Mouse (Mus musculus) cortical plate, adult 2 months (tissue): Measurements from ENCODE around the gene Acot7. TPM values are rescaled to one million over a fixed set of nuclear protein-coding genes. Genes with fewer than 3 reads are reported as not detected.

Experiments used
- H3K27ac ChIP-seq: fragments of 200-500 bp; 2 replicates; pipeline ENCODE4 v1.5.1; 2012; ENCODE audit warnings: low read length, control low read depth, inconsistent platforms; ENCODE audit not compliant: insufficient read depth
- H3K4me1 ChIP-seq: fragments of 200-500 bp; 2 replicates; pipeline ENCODE4 v1.6.1; 2011; ENCODE audit warnings: low read length; ENCODE audit not compliant: control insufficient read depth, insufficient read depth
- H3K4me3 ChIP-seq: fragments of 200-500 bp; 2 replicates; pipeline ENCODE4 v1.5.1; 2011; ENCODE audit warnings: mild to moderate bottlenecking, low read length, control low read depth; ENCODE audit not compliant: insufficient read depth
- CTCF ChIP-seq: fragments of 200-500 bp; IDR thresholded peaks from 2 replicates; pipeline ENCODE4 v1.5.1; 2011; ENCODE audit warnings: mild to moderate bottlenecking, control low read depth, low read length; ENCODE audit not compliant: insufficient read depth; ENCODE audit errors: extremely low read depth
- POLR2A ChIP-seq: fragments of 200-500 bp; IDR thresholded peaks from 2 replicates; pipeline ENCODE4 v1.6.1; 2011; ENCODE audit warnings: mild to moderate bottlenecking, low read length, control low read depth; ENCODE audit not compliant: insufficient read depth; ENCODE audit errors: extremely low read depth
- polyA plus RNA-seq: library from polyadenylated mRNA; depleted of rRNA; stranded (reverse); fragments of >200 nt; gene quantifications from 2 replicates; pipeline ENCODE4 v1.2.3, GENCODE M21; 2012

Acot7 gene
- polyA plus RNA-seq, 1 experiment, result 333 TPM

- no peak overlapping the region for H3K4me3 ChIP-seq
- no peak for TF ChIP-seq POLR2A
- TF ChIP-seq CTCF, result no peak
- H3K27ac ChIP-seq, result no peak overlapping the region
- H3K4me1 ChIP-seq, result peaks cover 10% of the 10 kb centered on the region
Observed at GRCm38 (mm10) chr4:152260451-152260850, 82.5 kb downstream of the Acot7 start.

GRCm38 (mm10) chr4:152262187-152262586 is 84.3 kb downstream of the Acot7 start:
- Histone ChIP-seq H3K4me3 (no peak overlapping the region), H3K27ac (no peak overlapping the region), H3K4me1 (peaks cover 4% of the 10 kb centered on the region; the same call in 1 of the 2 replicates)
- TF ChIP-seq POLR2A, result no peak
- no peak for TF ChIP-seq CTCF

- Histone ChIP-seq H3K27ac (no peak overlapping the region), H3K4me3 (no peak overlapping the region), H3K4me1 (peaks cover 4% of the 10 kb centered on the region; the same call in 1 of the 2 replicates)
- TF ChIP-seq POLR2A (no peak), CTCF (no peak)
Observed at GRCm38 (mm10) chr4:152263089-152263488, 85.2 kb downstream of the Acot7 start.

GRCm38 (mm10) chr4:152263512-152264176 is 85.7 kb downstream of the Acot7 start:
- Histone ChIP-seq H3K4me1 (peaks cover 4% of the 10 kb centered on the region; the same call in 1 of the 2 replicates), H3K4me3 (no peak overlapping the region), H3K27ac (no peak overlapping the region)
- no peak for TF ChIP-seq CTCF
- TF ChIP-seq POLR2A, result no peak

- TF ChIP-seq CTCF, result no peak
- TF ChIP-seq POLR2A, result no peak
- Histone ChIP-seq H3K4me1 (peaks cover 6% of the 10 kb centered on the region), H3K4me3 (no peak overlapping the region), H3K27ac (no peak overlapping the region)
Observed at GRCm38 (mm10) chr4:152264177-152264530, 86.2 kb downstream of the Acot7 start.

DNA sequence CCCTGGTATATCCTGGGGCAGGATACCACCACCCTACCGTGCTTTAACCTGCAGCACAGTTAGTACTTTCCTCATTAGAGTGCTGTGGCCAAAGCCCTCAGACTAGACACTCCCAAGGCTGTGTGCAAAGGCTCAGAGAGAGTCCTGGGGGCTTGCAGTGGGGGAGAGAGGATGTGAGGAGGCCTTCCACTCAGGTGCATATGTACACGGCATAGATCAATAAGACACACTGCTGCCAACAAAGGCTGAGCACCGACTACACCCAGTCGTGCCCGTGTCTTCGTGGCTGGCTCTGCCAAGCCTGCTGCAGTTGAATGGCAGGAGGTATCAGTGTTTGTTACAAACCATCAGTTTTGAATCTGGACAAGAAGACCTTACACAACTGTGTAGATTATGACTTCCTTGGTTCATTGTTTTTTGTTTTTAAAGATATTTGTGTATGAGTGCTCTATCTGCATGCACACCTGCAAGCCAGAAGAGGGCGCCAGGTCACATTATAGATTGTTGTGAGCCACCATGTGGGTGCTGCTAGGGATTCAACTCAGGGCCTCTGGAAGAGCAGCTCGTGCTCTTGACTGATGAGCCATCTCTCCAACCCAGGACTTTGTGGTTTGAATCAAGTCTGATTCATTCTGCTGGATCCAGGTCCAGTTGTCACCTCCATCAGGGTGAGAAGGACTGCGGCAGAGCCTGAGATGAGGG is 87.1 kb downstream of the Acot7 start:
- H3K27ac ChIP-seq, result no peak overlapping the region
- no peak overlapping the region for H3K4me3 ChIP-seq
- TF ChIP-seq CTCF (peak; percentile 30), POLR2A (no peak)
- peaks cover 6% of the 10 kb centered on the region for H3K4me1 ChIP-seq

DNA sequence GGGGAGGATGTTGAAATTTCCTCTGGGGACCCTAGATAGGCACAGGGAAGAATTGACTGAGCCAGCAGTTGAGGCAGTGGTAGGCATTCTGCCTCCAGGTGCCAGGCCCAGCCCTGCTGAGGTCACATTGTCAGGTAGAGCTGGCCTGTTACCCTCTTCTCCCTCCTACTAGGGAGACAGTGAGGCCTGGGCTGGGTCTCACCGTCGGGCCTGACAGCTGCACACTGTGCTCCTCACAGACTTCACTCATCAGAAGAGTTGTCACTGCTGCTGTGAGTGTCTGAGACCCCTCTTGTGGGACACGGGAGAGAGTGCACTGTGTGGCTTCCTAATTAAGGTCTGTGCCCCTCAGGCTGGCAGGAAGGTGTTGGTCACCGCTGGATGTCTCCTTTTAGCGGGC is 87.9 kb downstream of the Acot7 start:
- Histone ChIP-seq H3K27ac (no peak overlapping the region), H3K4me1 (peaks cover 6% of the 10 kb centered on the region), H3K4me3 (no peak overlapping the region)
- TF ChIP-seq CTCF, result no peak
- no peak for TF ChIP-seq POLR2A

GRCm38 (mm10) chr4:152266236-152266895 is 88.4 kb downstream of the Acot7 start:
- no peak overlapping the region for H3K27ac ChIP-seq
- H3K4me3 ChIP-seq, result no peak overlapping the region
- peaks cover 6% of the 10 kb centered on the region for H3K4me1 ChIP-seq
- TF ChIP-seq POLR2A (no peak), CTCF (no peak)

DNA sequence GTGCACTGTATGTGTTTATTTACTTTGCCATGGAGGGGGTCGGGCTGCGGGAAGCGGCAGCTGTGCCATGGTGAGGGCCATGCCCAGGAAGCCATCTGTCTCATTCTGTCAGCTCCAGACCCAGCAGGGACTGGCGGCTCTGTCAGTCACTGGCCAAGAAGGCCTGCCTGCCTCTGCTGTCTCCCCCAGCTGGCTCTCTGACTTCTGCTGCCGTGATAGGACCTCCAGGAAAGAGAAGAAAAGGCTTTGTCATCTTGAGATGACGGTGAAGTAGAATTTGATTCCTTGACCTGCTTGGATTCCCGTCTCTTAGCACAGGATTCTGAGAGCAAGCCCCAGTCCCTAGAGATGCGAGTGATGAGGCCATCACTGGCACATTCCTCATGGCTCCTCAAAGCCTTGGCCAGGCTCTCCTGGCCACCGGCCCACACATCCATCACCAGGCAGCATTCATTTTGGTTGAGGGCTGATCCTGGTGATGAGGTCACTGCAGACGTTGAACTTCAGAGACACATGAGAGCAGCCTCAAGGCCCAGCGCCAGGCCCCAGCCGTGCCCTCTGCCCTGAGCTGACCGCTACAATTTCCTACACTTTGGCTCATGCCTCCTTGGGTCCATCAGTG is 89.9 kb downstream of the Acot7 start:
- no peak overlapping the region for H3K27ac ChIP-seq
- no peak overlapping the region for H3K4me3 ChIP-seq
- peaks cover 6% of the 10 kb centered on the region for H3K4me1 ChIP-seq
- TF ChIP-seq CTCF (no peak), POLR2A (no peak)
